Mouse (Mus musculus) megakaryocyte, embryonic 14.5 days (primary cell): ENCODE measurements around the gene Erc1.

Experiments used
- FLI1 ChIP-seq: IDR thresholded peaks from 2 replicates; pipeline ENCODE4 v1.6.1; 2012; ENCODE audit warnings: low read length, inconsistent platforms, mixed read lengths
- GATA1 ChIP-seq: IDR thresholded peaks from 3 replicates; pipeline ENCODE4 v1.6.1; 2012; ENCODE audit warnings: mixed read lengths, low read length, inconsistent platforms, borderline replicate concordance

GRCm38 (mm10) chr6:119680746-119681145 is 167.2 kb downstream of the Erc1 start:
- TF ChIP-seq GATA1: no peak
- TF ChIP-seq FLI1: no peak
